Mouse (Mus musculus) forebrain, postnatal 0 days (tissue): ENCODE results near the gene Galntl6. TPM values are rescaled to one million over a fixed set of nuclear protein-coding genes. Genes with fewer than 3 reads are reported as not detected.

Experiments
- ATAC-seq: fragments of 200-750 bp; cut with Nextera tagmentation; 2 replicates; pipeline ENCODE4 v1.8.0; 2017; ENCODE audit warnings: mild to moderate bottlenecking, moderate library complexity
- DNase-seq: peaks from one replicate; pipeline ENCODE4 v3.0.0-alpha.2; 2015
- H3K27ac ChIP-seq: fragments of 300-500 bp; sonication (generic); 2 replicates; pipeline ENCODE4 v1.5.1; 2014; ENCODE audit warnings: low read depth, mild to moderate bottlenecking, antibody characterized with exemption, low read length, moderate library complexity, mixed read lengths
- H3K27me3 ChIP-seq: fragments of 300-500 bp; sonication (generic); 2 replicates; pipeline ENCODE4 v1.6.1; 2014; ENCODE audit warnings: mild to moderate bottlenecking, low read length, mixed read lengths; ENCODE audit not compliant: insufficient read depth
- H3K36me3 ChIP-seq: fragments of 300-500 bp; sonication (generic); 2 replicates; pipeline ENCODE4 v1.6.1; 2014; ENCODE audit warnings: mild to moderate bottlenecking, moderate library complexity; ENCODE audit not compliant: insufficient read depth
- H3K4me1 ChIP-seq: fragments of 300-500 bp; sonication (generic); 2 replicates; pipeline ENCODE4 v1.6.1; 2014; ENCODE audit warnings: antibody characterized with exemption; ENCODE audit not compliant: insufficient read depth
- H3K4me2 ChIP-seq: fragments of 300-500 bp; sonication (generic); 2 replicates; pipeline ENCODE4 v1.6.1; 2014; ENCODE audit warnings: low read depth, mild to moderate bottlenecking, moderate library complexity
- H3K4me3 ChIP-seq: fragments of 300-500 bp; sonication (generic); 2 replicates; pipeline ENCODE4 v1.5.1; 2014; ENCODE audit warnings: low read depth, low read length, mixed read lengths
- H3K9ac ChIP-seq: fragments of 300-500 bp; sonication (generic); 2 replicates; pipeline ENCODE4 v1.6.1; 2014; ENCODE audit warnings: mild to moderate bottlenecking
- H3K9me3 ChIP-seq: fragments of 300-500 bp; sonication (generic); 2 replicates; pipeline ENCODE4 v1.6.1; 2016; ENCODE audit warnings: low read length
- CTCF ChIP-seq: sonication (generic); IDR thresholded peaks from 2 replicates; pipeline ENCODE4 v1.5.1; 2016; ENCODE audit warnings: antibody characterized with exemption, control low read depth, low read depth
- WGBS: fragments of 180-500 bp; shearing (Covaris S2); extraction: QIAGEN DNeasy Blood & Tissue Kit; methylation state at CpG from one replicate; pipeline ENCODE4 v1.1.7; 2014; 5-methylcytosine and 5-hydroxymethylcytosine counted together
- polyA plus RNA-seq: library from polyadenylated mRNA; unstranded; fragments of >200 nt; fragmentation: Nextera tagmentation; extraction: Ambion mirVana; gene quantifications from 2 replicates; pipeline ENCODE4 v1.2.1, GENCODE M21; 2015
- total RNA-seq: library from RNA; depleted of rRNA; stranded (reverse); fragments of >200 nt; gene quantifications from 2 replicates; pipeline ENCODE4 v1.2.3, GENCODE M21; 2014

The Galntl6 gene
- total and polyA plus RNA-seq, 2 experiments from 2014 or later: 15.0 to 27.8 TPM

GRCm38 (mm10) chr8:57922214-57923070 is 990.0 kb downstream of the Galntl6 start:
- DNase-seq (peak; percentile 30), ATAC-seq (no peak)
- Histone ChIP-seq H3K4me3 (no peak overlapping the region), H3K9me3 (no peaks in the 10 kb centered on the region), H3K27me3 (no peaks in the 10 kb centered on the region), H3K9ac (no peak overlapping the region), H3K36me3 (no peaks in the 10 kb centered on the region), H3K4me1 (peaks cover 4% of the 10 kb centered on the region; the same call in 1 of the 2 replicates), H3K4me2 (no peak overlapping the region), H3K27ac (0 out of 2 replicates have a peak overlapping the region, but pooled peaks have one; percentile 10)
- no peak for TF ChIP-seq CTCF
- whole genome bisulfite sequencing: 32% methylated on average over 6 of the region's 6 CpGs

- H3K4me1 ChIP-seq: peaks cover 4% of the 10 kb centered on the region; the same call in 1 of the 2 replicates
- H3K9me3 ChIP-seq: no peaks in the 10 kb centered on the region
- no peak overlapping the region for H3K4me2 ChIP-seq
- no peak overlapping the region for H3K9ac ChIP-seq
- H3K27ac ChIP-seq: no peak overlapping the region
- DNase-seq: no peak
- ATAC-seq: no peak
- WGBS: 72% methylated on average over 3 of the region's 3 CpGs
- no peak overlapping the region for H3K4me3 ChIP-seq
- H3K36me3 ChIP-seq: no peaks in the 10 kb centered on the region
- H3K27me3 ChIP-seq: no peaks in the 10 kb centered on the region
- no peak for TF ChIP-seq CTCF
Observed at GRCm38 (mm10) chr8:57920326-57920903, 992.0 kb downstream of the Galntl6 start.

GRCm38 (mm10) chr8:57918720-57919640 is 993.5 kb downstream of the Galntl6 start:
- no peak overlapping the region for H3K4me3 ChIP-seq
- H3K9ac ChIP-seq: no peak overlapping the region
- TF ChIP-seq CTCF: no peak
- 32% methylated on average over 9 of the region's 9 CpGs for WGBS
- H3K4me2 ChIP-seq: no peak overlapping the region
- H3K9me3 ChIP-seq: no peaks in the 10 kb centered on the region
- H3K27ac ChIP-seq: no peak overlapping the region
- peaks cover 4% of the 10 kb centered on the region; the same call in 1 of the 2 replicates for H3K4me1 ChIP-seq
- H3K27me3 ChIP-seq: no peaks in the 10 kb centered on the region
- no peak for ATAC-seq
- no peak for DNase-seq
- H3K36me3 ChIP-seq: no peaks in the 10 kb centered on the region

- H3K27me3 ChIP-seq: no peaks in the 10 kb centered on the region
- TF ChIP-seq CTCF: no peak
- H3K9ac ChIP-seq: no peak overlapping the region
- no peak overlapping the region for H3K4me3 ChIP-seq
- no peaks in the 10 kb centered on the region for H3K9me3 ChIP-seq
- H3K27ac ChIP-seq: no peak overlapping the region
- H3K36me3 ChIP-seq: no peaks in the 10 kb centered on the region
- 80% methylated on average over 5 of the region's 5 CpGs for WGBS
- no peaks in the 10 kb centered on the region for H3K4me1 ChIP-seq
- no peak overlapping the region for H3K4me2 ChIP-seq
- no peak for ATAC-seq
- DNase-seq: no peak
Observed at GRCm38 (mm10) chr8:57893360-57893759, 1019.1 kb downstream of the Galntl6 start.

GRCm38 (mm10) chr8:57892115-57892514 is 1020.3 kb downstream of the Galntl6 start:
- no peak for TF ChIP-seq CTCF
- DNase-seq: peak; percentile 19
- Histone ChIP-seq H3K9ac (no peak overlapping the region), H3K36me3 (no peaks in the 10 kb centered on the region), H3K4me3 (no peak overlapping the region), H3K4me1 (no peaks in the 10 kb centered on the region), H3K27ac (no peak overlapping the region), H3K4me2 (no peak overlapping the region), H3K27me3 (no peaks in the 10 kb centered on the region), H3K9me3 (no peaks in the 10 kb centered on the region)
- peak; percentile 69 for ATAC-seq
- 56% methylated on average over 5 of the region's 5 CpGs for WGBS

- ATAC-seq (no peak), DNase-seq (no peak)
- WGBS: 42% methylated on average over 4 of the region's 4 CpGs
- H3K4me1 ChIP-seq: no peaks in the 10 kb centered on the region
- no peak overlapping the region for H3K27ac ChIP-seq
- no peaks in the 10 kb centered on the region for H3K36me3 ChIP-seq
- no peak overlapping the region for H3K4me2 ChIP-seq
- TF ChIP-seq CTCF: no peak
- no peaks in the 10 kb centered on the region for H3K9me3 ChIP-seq
- no peaks in the 10 kb centered on the region for H3K27me3 ChIP-seq
- no peak overlapping the region for H3K9ac ChIP-seq
- no peak overlapping the region for H3K4me3 ChIP-seq
Observed at GRCm38 (mm10) chr8:57890159-57890558, 1022.3 kb downstream of the Galntl6 start.
